Comparison of ENCODE assay signal across 10 mouse cellular contexts in the genomic region with DNA sequence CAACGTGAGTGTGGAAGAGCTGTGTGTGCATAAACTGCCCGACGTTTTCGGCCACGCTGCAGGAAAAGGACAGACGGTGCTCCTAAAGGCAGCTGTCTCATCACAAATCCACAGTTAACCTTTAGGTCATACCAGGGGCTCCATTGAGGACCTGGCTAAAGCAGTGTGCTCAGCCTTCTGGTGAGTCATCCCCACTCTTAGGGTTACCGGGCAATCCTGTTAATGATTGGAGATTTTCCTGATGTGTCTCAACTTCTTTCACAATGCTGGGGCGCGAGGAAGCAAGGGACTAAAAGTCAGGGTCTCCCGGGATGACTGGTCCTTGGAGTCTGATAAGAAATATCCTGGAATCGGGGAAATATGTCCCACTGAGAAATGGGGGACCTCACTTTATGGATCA. TPM values are rescaled to one million over a fixed set of nuclear protein-coding genes. Genes with fewer than 3 reads are reported as not detected.
DNase-seq lines count a peak whose midpoint lies in the region; ATAC-seq and TF ChIP-seq lines count a peak whose summit lies in the region.
"Had no signal": no experiment of that assay in that cellular context is flagged by ENCODE, and none has a peak within 500 bp of the region (broad histone marks: within the 10 kb centered on the region; RNA-seq: fewer than 3 reads in every experiment).

No protein-coding gene starts in this region.

- no peak for TF ChIP-seq POLR2A in liver, adult 2 months (IDR thresholded peaks at IDR 0.05; ENCODE audit: extremely low read depth, insufficient read depth, low read length)
- TF ChIP-seq POLR2A in myocyte (IDR thresholded peaks at IDR 0.05; ENCODE audit: insufficient read length, low read depth), result no peak

- peak; percentile 29 for DNase-seq in adrenal gland, postnatal 14 days
- DNase-seq in adrenal gland, postnatal 4 days (ENCODE audit: low spot score in 2 of 2), result no peak
- DNase-seq in liver, adult 2 months (ENCODE audit: extremely low read depth, low read depth, low spot score), result peak; percentile 41
- no peak for DNase-seq in liver
- DNase-seq in left cerebral cortex, adult 8-10 months (ENCODE audit: low spot score in 2 of 2), result no peak

- H3K4me3 ChIP-seq in liver, adult 2 months (ENCODE audit: insufficient read depth, low read depth, low read length), result no peak overlapping the region
- H3K4me3 ChIP-seq in kidney, embryonic 16.5 days (ENCODE audit: low read length), result no peak overlapping the region; the same call in 1 of the 2 replicates
- no peak overlapping the region for H3K4me3 ChIP-seq in myocyte
- no peak overlapping the region for H3K4me3 ChIP-seq in forebrain, embryonic 16.5 days (replicated peaks; ENCODE audit: low read length)
- H3K4me3 ChIP-seq: forebrain, embryonic 15.5 days had no signal

- no peak overlapping the region for H3ac ChIP-seq in myocyte (ENCODE audit: control insufficient read depth, insufficient read length)

- 18% methylated on average over 11 of the region's 11 CpGs for WGBS in liver, adult 2 months
- 63% methylated on average over 11 of the region's 11 CpGs for WGBS in kidney, embryonic 16.5 days
- WGBS in forebrain, embryonic 16.5 days, result 87% methylated on average over 11 of the region's 11 CpGs

- no peak overlapping the region for H3K9ac ChIP-seq in liver, adult 2 months (ENCODE audit: low read depth, low read length)
- H3K9ac ChIP-seq in kidney, embryonic 16.5 days (replicated peaks; ENCODE audit: low read length), result no peak overlapping the region; the same call in 1 of the 2 replicates
- no peak overlapping the region; the same call in 1 of the 2 replicates for H3K9ac ChIP-seq in forebrain, embryonic 16.5 days (replicated peaks; ENCODE audit: low read depth, low read length)

- H3K27ac ChIP-seq in liver, adult 2 months (replicated peaks; ENCODE audit: insufficient read depth, low read depth, low read length), result no peak overlapping the region
- no peak overlapping the region for H3K27ac ChIP-seq in kidney, embryonic 16.5 days (ENCODE audit: low read length)
- no peak overlapping the region for H3K27ac ChIP-seq in forebrain, embryonic 16.5 days (ENCODE audit: low read length)
- H3K27ac ChIP-seq: forebrain, embryonic 15.5 days had no signal

- no peaks in the 10 kb centered on the region for H3K36me3 ChIP-seq in liver, adult 2 months (ENCODE audit: control insufficient read depth, insufficient read depth, low read length)
- H3K36me3 ChIP-seq in kidney, embryonic 16.5 days (ENCODE audit: insufficient read depth, low read length), result no peaks in the 10 kb centered on the region
- H3K36me3 ChIP-seq in myocyte (ENCODE audit: control insufficient read depth, insufficient read depth), result no peaks in the 10 kb centered on the region
- no peaks in the 10 kb centered on the region for H3K36me3 ChIP-seq in forebrain, embryonic 16.5 days (ENCODE audit: control insufficient read depth, insufficient read depth)
- H3K36me3 ChIP-seq: forebrain, embryonic 15.5 days had no signal

- H3K4me2 ChIP-seq in kidney, embryonic 16.5 days (replicated peaks; ENCODE audit: low read depth, low read length), result peak overlapping the region; percentile 44
- H3K4me2 ChIP-seq in myocyte (ENCODE audit: low read depth), result peak overlapping the region; percentile 74
- no peak overlapping the region for H3K4me2 ChIP-seq in forebrain, embryonic 16.5 days (ENCODE audit: low read length)

- TF ChIP-seq CTCF in liver, adult 2 months (IDR thresholded peaks at IDR 0.05; ENCODE audit: low read depth, low read length), result no peak

- H3K27me3 ChIP-seq in liver, adult 2 months (ENCODE audit: control insufficient read depth, insufficient read depth, low read length), result no peaks in the 10 kb centered on the region
- H3K27me3 ChIP-seq in kidney, embryonic 16.5 days (ENCODE audit: insufficient read depth, low read length), result no peaks in the 10 kb centered on the region
- H3K27me3 ChIP-seq in myocyte (ENCODE audit: control insufficient read depth, insufficient read depth, insufficient read length), result peaks cover 4% of the 10 kb centered on the region
- H3K27me3 ChIP-seq in forebrain, embryonic 16.5 days (replicated peaks; ENCODE audit: control insufficient read depth, insufficient read depth, low read length), result no peaks in the 10 kb centered on the region
- H3K27me3 ChIP-seq: forebrain, embryonic 15.5 days had no signal

- H3K79me2 ChIP-seq in liver, adult 2 months (ENCODE audit: control insufficient read depth, insufficient read depth, low read length), result no peaks in the 10 kb centered on the region
- no peaks in the 10 kb centered on the region for H3K79me2 ChIP-seq in myocyte (ENCODE audit: control insufficient read depth, insufficient read depth)

- H3K4me1 ChIP-seq in liver, adult 2 months (ENCODE audit: control insufficient read depth, insufficient read depth, low read length), result peaks cover 6% of the 10 kb centered on the region
- H3K4me1 ChIP-seq in kidney, embryonic 16.5 days (ENCODE audit: insufficient read depth, low read length), result peaks cover 4% of the 10 kb centered on the region; the same call in 1 of the 2 replicates
- H3K4me1 ChIP-seq in forebrain, embryonic 16.5 days (replicated peaks; ENCODE audit: control insufficient read depth, insufficient read depth, low read length), result peaks cover 3% of the 10 kb centered on the region

- peak; percentile 68 for ATAC-seq in kidney, embryonic 16.5 days (ENCODE audit: low FRiP score, low TSS enrichment)
- ATAC-seq in forebrain, embryonic 16.5 days, result no peak

- no peaks in the 10 kb centered on the region for H3K9me3 ChIP-seq in kidney, embryonic 16.5 days (ENCODE audit: low read length)
- no peaks in the 10 kb centered on the region for H3K9me3 ChIP-seq in forebrain, embryonic 16.5 days (ENCODE audit: control insufficient read depth, low read length)
- H3K9me3 ChIP-seq: forebrain, embryonic 15.5 days had no signal

TF ChIP-seq in myocyte, 11 proteins besides CTCF, POLR2A, EP300 and RAD21:
- TF ChIP-seq REST (IDR thresholded peaks at IDR 0.05; ENCODE audit: insufficient read depth, insufficient read length) (no peak), MYOD1 (IDR thresholded peaks at IDR 0.05; ENCODE audit: control insufficient read depth in 1 of 3, insufficient read length in 2 of 3, low read depth in 2 of 3) (no peak), TCF3 (IDR thresholded peaks at IDR 0.05; ENCODE audit: insufficient read length, low read depth) (no peak), SRF (IDR thresholded peaks at IDR 0.05; ENCODE audit: control insufficient read depth, insufficient read length, low read depth) (no peak), USF1 (IDR thresholded peaks at IDR 0.05; ENCODE audit: low read depth) (no peak), MYOG (IDR thresholded peaks at IDR 0.05; ENCODE audit: control insufficient read depth in 1 of 3, insufficient read depth in 1 of 3, insufficient read length in 2 of 3, low read depth in 2 of 3) (no peak), TCF12 (IDR thresholded peaks at IDR 0.05; ENCODE audit: insufficient read depth, poor library complexity, severe bottlenecking) (no peak), E2F4 (IDR thresholded peaks at IDR 0.05; ENCODE audit: insufficient read depth) (no peak), MAX (IDR thresholded peaks at IDR 0.05; ENCODE audit: low read depth) (no peak), POLR2AphosphoS2 (IDR thresholded peaks at IDR 0.05; ENCODE audit: insufficient read length, low read depth) (no peak), CEBPB (IDR thresholded peaks at IDR 0.05; ENCODE audit: insufficient read depth, poor library complexity, severe bottlenecking) (no peak)

RNA-seq across cellular contexts. Expression of a gene that starts 15.9 kb away (rescaled TPM):
- 1.1 and 1.3 TPM in 2 replicates for total RNA-seq in adrenal gland, postnatal 14 days (2021)
- total RNA-seq in adrenal gland, postnatal 4 days (2021), result 1 to 10 TPM in 1 of 2 experiments, under 1 TPM in 1; 0.90 to 1.3 TPM
- 0.18 and 0.47 TPM in 2 replicates for total RNA-seq in liver, adult 2 months (2014; rRNA removed)
- polyA plus RNA-seq in liver, adult 2 months (2012; rRNA removed), result 0.15 and 0.33 TPM in 2 replicates
- polyA plus RNA-seq in kidney, embryonic 16.5 days (2015; fragmentation: Nextera tagmentation; extraction: Ambion mirVana), result 1.0 and 1.4 TPM in 2 replicates
- 0.07 TPM for polyA plus RNA-seq in myocyte (2012; fragmentation: generic; extraction: Trizol)
- 1.6 TPM in 2 replicates for polyA plus RNA-seq in forebrain, embryonic 16.5 days (2015; fragmentation: Nextera tagmentation; extraction: Ambion mirVana)
- total RNA-seq in left cerebral cortex, adult 8-10 months (2022), result 10 to 100 TPM; 26.2 to 30.5 (median 28.8) TPM

RNA-seq across cellular contexts. Expression of a gene that starts 30.5 kb away (rescaled TPM):
- 54.2 and 55.0 TPM in 2 replicates for total RNA-seq in adrenal gland, postnatal 14 days (2021)
- total RNA-seq in adrenal gland, postnatal 4 days (2021), result 10 to 100 TPM; 38.5 to 39.7 TPM
- total RNA-seq in liver, adult 2 months (2014; rRNA removed), result 25.3 and 34.6 TPM in 2 replicates
- 61.1 and 63.2 TPM in 2 replicates for polyA plus RNA-seq in liver, adult 2 months (2012; rRNA removed)
- 96.2 and 103 TPM in 2 replicates for polyA plus RNA-seq in kidney, embryonic 16.5 days (2015; fragmentation: Nextera tagmentation; extraction: Ambion mirVana)
- 66.6 TPM for polyA plus RNA-seq in myocyte (2012; fragmentation: generic; extraction: Trizol)
- polyA plus RNA-seq in forebrain, embryonic 16.5 days (2015; fragmentation: Nextera tagmentation; extraction: Ambion mirVana), result 110 and 112 TPM in 2 replicates
- 10 to 100 TPM; 34.8 to 38.9 (median 36.8) TPM for total RNA-seq in left cerebral cortex, adult 8-10 months (2022)

RNA-seq across cellular contexts. Expression of a gene that starts 30.5 kb away (rescaled TPM):
- total RNA-seq in adrenal gland, postnatal 14 days (2021), result 48.6 and 51.0 TPM in 2 replicates
- total RNA-seq in adrenal gland, postnatal 4 days (2021), result 10 to 100 TPM; 47.9 to 48.2 TPM
- total RNA-seq in liver, adult 2 months (2014; rRNA removed), result 8.4 and 10.5 TPM in 2 replicates
- 6.9 and 8.4 TPM in 2 replicates for polyA plus RNA-seq in liver, adult 2 months (2012; rRNA removed)
- polyA plus RNA-seq in kidney, embryonic 16.5 days (2015; fragmentation: Nextera tagmentation; extraction: Ambion mirVana), result 115 and 119 TPM in 2 replicates
- 19.9 TPM for polyA plus RNA-seq in myocyte (2012; fragmentation: generic; extraction: Trizol)
- polyA plus RNA-seq in forebrain, embryonic 16.5 days (2015; fragmentation: Nextera tagmentation; extraction: Ambion mirVana), result 115 and 121 TPM in 2 replicates
- 10 to 100 TPM; 44.4 to 48.0 (median 46.2) TPM for total RNA-seq in left cerebral cortex, adult 8-10 months (2022)

RNA-seq across cellular contexts. Expression of a gene that starts 39.2 kb away (rescaled TPM):
- 0.08 TPM in 1 of 2 replicates, not detected in the other for total RNA-seq in adrenal gland, postnatal 14 days (2021)
- total RNA-seq in adrenal gland, postnatal 4 days (2021), result under 1 TPM in 1 of 2 experiments, not detected in 1; 0.17 TPM
- not detected in 2 replicates for total RNA-seq in liver, adult 2 months (2014; rRNA removed)
- not detected in 2 replicates for polyA plus RNA-seq in liver, adult 2 months (2012; rRNA removed)
- 0.66 and 0.90 TPM in 2 replicates for polyA plus RNA-seq in kidney, embryonic 16.5 days (2015; fragmentation: Nextera tagmentation; extraction: Ambion mirVana)
- not detected for polyA plus RNA-seq in myocyte (2012; fragmentation: generic; extraction: Trizol)
- 0.11 and 0.16 TPM in 2 replicates for polyA plus RNA-seq in forebrain, embryonic 16.5 days (2015; fragmentation: Nextera tagmentation; extraction: Ambion mirVana)
- under 1 TPM; 0.59 to 0.72 (median 0.64) TPM for total RNA-seq in left cerebral cortex, adult 8-10 months (2022)
- polyA plus RNA-seq: heart, embryonic 14.5 days had no signal

Comparison
In these comparisons a context has a peak if more than half of its experiments do, and no peak if none do; other contexts are left out.
1. DNase-seq: peak in adrenal gland, postnatal 14 days (single experiment) and liver, adult 2 months (single experiment); none in adrenal gland, postnatal 4 days (0 of 2), liver (single experiment) and left cerebral cortex, adult 8-10 months (0 of 2).
2. RNA of a gene that starts 15.9 kb away (total RNA-seq): 26.2 to 30.5 TPM in left cerebral cortex, adult 8-10 months; 1.1 to 1.3 TPM in adrenal gland, postnatal 14 days, 0.90 to 1.3 TPM in adrenal gland, postnatal 4 days and 0.18 to 0.47 TPM in liver, adult 2 months; every median in the first group is over 10 times any median in the second.